In genomic region chr3:70001540-70001939, GRCm38 (mm10) we compare ENCODE assay signal across 21 mouse cellular contexts. TPM values are rescaled to one million over a fixed set of nuclear protein-coding genes. Genes with fewer than 3 reads are reported as not detected.
DNase-seq lines count a peak whose midpoint lies in the region; ATAC-seq and TF ChIP-seq lines count a peak whose summit lies in the region.
"Had no signal": no experiment of that assay in that cellular context is flagged by ENCODE, and none has a peak within 500 bp of the region (broad histone marks: within the 10 kb centered on the region; RNA-seq: fewer than 3 reads in every experiment).

No protein-coding gene starts in this region.

- TF ChIP-seq CTCF in kidney, adult 2 months (conservative IDR thresholded peaks at IDR 0.05; ENCODE audit: insufficient read depth, insufficient read length, low read depth, low read length), result no peak
- no peak for TF ChIP-seq CTCF in left cerebral cortex, adult 2 months (IDR thresholded peaks at IDR 0.05)

- no peaks in the 10 kb centered on the region for H3K27me3 ChIP-seq in kidney, embryonic 16.5 days (ENCODE audit: insufficient read depth, low read length)
- H3K27me3 ChIP-seq in kidney, adult 2 months (replicated peaks; ENCODE audit: control insufficient read depth, insufficient read depth, low read length), result no peaks in the 10 kb centered on the region
- H3K27me3 ChIP-seq in forebrain, embryonic 15.5 days, result no peaks in the 10 kb centered on the region
- H3K27me3 ChIP-seq: heart, embryonic 13.5 days; liver, embryonic 12.5 days had no signal

- no peaks in the 10 kb centered on the region for H3K36me3 ChIP-seq in kidney, embryonic 16.5 days (ENCODE audit: insufficient read depth, low read length)
- no peaks in the 10 kb centered on the region for H3K36me3 ChIP-seq in kidney, adult 2 months (ENCODE audit: control insufficient read depth, insufficient read depth, low read length)
- no peaks in the 10 kb centered on the region for H3K36me3 ChIP-seq in ES-E14 (ENCODE audit: control insufficient read depth, insufficient read depth, low read length, poor library complexity, severe bottlenecking)
- H3K36me3 ChIP-seq in forebrain, embryonic 15.5 days, result no peaks in the 10 kb centered on the region
- H3K36me3 ChIP-seq: heart, embryonic 13.5 days; liver, embryonic 12.5 days had no signal

- H3K27ac ChIP-seq in kidney, embryonic 16.5 days (ENCODE audit: low read length), result no peak overlapping the region
- H3K27ac ChIP-seq in kidney, adult 2 months (ENCODE audit: insufficient read depth, low read depth, low read length), result no peak overlapping the region
- H3K27ac ChIP-seq in ES-E14 (ENCODE audit: insufficient read depth, low read depth, low read length, poor library complexity, severe bottlenecking), result no peak overlapping the region
- H3K27ac ChIP-seq in forebrain, embryonic 15.5 days (replicated peaks), result no peak overlapping the region
- H3K27ac ChIP-seq in left cerebral cortex, adult 2 months, result no peak overlapping the region
- H3K27ac ChIP-seq: heart, embryonic 13.5 days; hindbrain, postnatal 0 days; liver, embryonic 12.5 days; stomach, postnatal 0 days had no signal

- in situ Hi-C loops in ES-E14 (cut with MboI; ENCODE audit: low sequenced_read_pairs in 2 of 2, unreplicated experiment in 2 of 2), result no loop called here

- H3K4me2 ChIP-seq in kidney, embryonic 16.5 days (replicated peaks; ENCODE audit: low read depth, low read length), result no peak overlapping the region
- no peak overlapping the region for H3K4me2 ChIP-seq in forebrain, embryonic 15.5 days (replicated peaks)
- H3K4me2 ChIP-seq: heart, embryonic 13.5 days; liver, embryonic 12.5 days had no signal

- intact Hi-C loops in left cerebral cortex, adult 2 months (cut with DNase I), result no loop called here

- H3K9me3 ChIP-seq in kidney, embryonic 16.5 days (ENCODE audit: low read length), result no peaks in the 10 kb centered on the region
- no peaks in the 10 kb centered on the region for H3K9me3 ChIP-seq in ES-E14 (ENCODE audit: control insufficient read depth, insufficient read depth, low read depth, low read length)
- no peaks in the 10 kb centered on the region for H3K9me3 ChIP-seq in forebrain, embryonic 15.5 days
- H3K9me3 ChIP-seq: heart, embryonic 13.5 days; liver, embryonic 12.5 days had no signal

- H3K4me1 ChIP-seq in kidney, embryonic 16.5 days (ENCODE audit: insufficient read depth, low read length), result no peaks in the 10 kb centered on the region
- H3K4me1 ChIP-seq in kidney, adult 2 months (ENCODE audit: control insufficient read depth, insufficient read depth, low read length), result no peaks in the 10 kb centered on the region
- no peaks in the 10 kb centered on the region for H3K4me1 ChIP-seq in ES-E14 (ENCODE audit: control insufficient read depth in 2 of 2, insufficient read depth in 2 of 2, low read length in 2 of 2, poor library complexity in 1 of 2)
- H3K4me1 ChIP-seq in forebrain, embryonic 15.5 days, result peaks cover 3% of the 10 kb centered on the region; the same call in 1 of the 2 replicates
- H3K4me1 ChIP-seq: heart, embryonic 13.5 days; liver, embryonic 12.5 days had no signal

- no peak overlapping the region for H3K9ac ChIP-seq in kidney, embryonic 16.5 days (replicated peaks; ENCODE audit: low read length)
- no peak overlapping the region for H3K9ac ChIP-seq in ES-E14 (ENCODE audit: insufficient read depth, low read depth, low read length, poor library complexity, severe bottlenecking)
- H3K9ac ChIP-seq in forebrain, embryonic 15.5 days (replicated peaks), result no peak overlapping the region
- H3K9ac ChIP-seq: heart, embryonic 13.5 days; liver, embryonic 12.5 days had no signal

- ATAC-seq in kidney, embryonic 16.5 days (ENCODE audit: low FRiP score, low TSS enrichment), result peak; percentile 51; the same call in 1 of the 2 replicates
- peak; percentile 57 for ATAC-seq in forebrain, embryonic 15.5 days (replicated peaks)
- ATAC-seq: hindbrain, postnatal 0 days; liver, embryonic 12.5 days; Patski had no signal

- no peak overlapping the region for H3K4me3 ChIP-seq in kidney, embryonic 16.5 days (ENCODE audit: low read length)
- H3K4me3 ChIP-seq in kidney, adult 2 months (ENCODE audit: insufficient read depth, low read depth, low read length), result no peak overlapping the region
- no peak overlapping the region for H3K4me3 ChIP-seq in ES-E14 (ENCODE audit: insufficient read depth in 1 of 2, low read depth in 1 of 2, low read length in 2 of 2, poor library complexity in 1 of 2, severe bottlenecking in 1 of 2)
- no peak overlapping the region for H3K4me3 ChIP-seq in forebrain, embryonic 15.5 days
- H3K4me3 ChIP-seq in left cerebral cortex, adult 2 months, result no peak overlapping the region
- H3K4me3 ChIP-seq: heart, embryonic 13.5 days; liver, embryonic 12.5 days had no signal

- 19% methylated on average over 9 of the region's 9 CpGs for WGBS in kidney, embryonic 16.5 days
- 33% methylated on average over 9 of the region's 9 CpGs for WGBS in kidney, adult 2 months
- 5% methylated on average over 9 of the region's 9 CpGs for WGBS in forebrain, embryonic 15.5 days

- DNase-seq in kidney, adult 2 months, result no peak
- peak; percentile 34 for DNase-seq in ES-E14 (ENCODE audit: low read depth, low spot score)
- peak; percentile 29 for DNase-seq in embryo, embryonic 11 days
- no peak for DNase-seq in left cerebral cortex, adult 8-10 months (ENCODE audit: low spot score in 2 of 2)
- no peak for DNase-seq in right cerebral cortex, adult 2 months (ENCODE audit: low spot score in 2 of 2)
- DNase-seq in left cerebral cortex, adult 2 months (ENCODE audit: extremely low spot score in 1 of 2, low spot score in 2 of 2), result no peak
- DNase-seq: adrenal gland, adult 8-10 months; cerebellum, postnatal 36 days; gastrocnemius, postnatal 36 days; lung, postnatal 14 days had no signal

- no peak for TF ChIP-seq POLR2A in kidney, adult 2 months (IDR thresholded peaks at IDR 0.05; ENCODE audit: low read depth, low read length)

TF ChIP-seq in ES-E14, 5 proteins besides CTCF, POLR2A, EP300 and RAD21:
- TF ChIP-seq CHD2 (IDR thresholded peaks at IDR 0.05; ENCODE audit: low read depth, low read length), result no peak

RNA-seq across cellular contexts. Expression of gene Otol1, which starts 5.9 kb away (rescaled TPM):
- polyA plus RNA-seq in kidney, embryonic 16.5 days (2015; fragmentation: Nextera tagmentation; extraction: Ambion mirVana), result not detected in 2 replicates
- polyA plus RNA-seq in kidney, adult 2 months (2012; rRNA removed), result not detected in 2 replicates
- 0.09 TPM in 1 of 2 replicates, not detected in the other for total RNA-seq in ES-E14 (2012; rRNA removed)
- not detected in 2 replicates for polyA plus RNA-seq in forebrain, embryonic 15.5 days (2015; fragmentation: Nextera tagmentation; extraction: Ambion mirVana)
- total RNA-seq in left cerebral cortex, adult 8-10 months (2022), result not detected
- total RNA-seq in left cerebral cortex, adult 2 months (2021), result not detected
- total RNA-seq: adrenal gland, adult 8-10 months; gastrocnemius, postnatal 36 days; hindbrain, postnatal 0 days; left cerebral cortex, postnatal 25 days; neutrophil, adult 5-6 weeks had no signal
- polyA plus RNA-seq: heart, embryonic 13.5 days; large intestine, adult 2 months; liver, embryonic 12.5 days; Patski; small intestine, adult 2 months; stomach, postnatal 0 days had no signal

Comparison
In these comparisons a context has a peak if more than half of its experiments do, and no peak if none do; other contexts are left out.
1. DNase-seq: peak in ES-E14 (single experiment) and embryo, embryonic 11 days (single experiment); none in kidney, adult 2 months (single experiment), left cerebral cortex, adult 8-10 months (0 of 2), right cerebral cortex, adult 2 months (0 of 2) and left cerebral cortex, adult 2 months (0 of 2).